Mouse (Mus musculus): ENCODE data around the gene Sfxn5.

GRCm38 (mm10) chr6:85339273-85339901 lies 6.2 kb upstream of the Sfxn5 start:
- TF ChIP-seq POLR2A (IDR thresholded peaks at IDR 0.05; ENCODE audit: control insufficient read depth, extremely low read depth, insufficient read depth, low read length, poor library complexity) (no peak), CTCF (IDR thresholded peaks at IDR 0.05; ENCODE audit: borderline replicate concordance, control insufficient read depth, extremely low read depth, insufficient read depth, low read length, poor library complexity) (0 out of 2 replicates have a peak, but pooled peaks have one; percentile 28)

Data from thymus, adult 2 months (tissue).